Mouse (Mus musculus): ENCODE results near the gene Rrp1b. TPM values are rescaled to one million over a fixed set of nuclear protein-coding genes. Genes with fewer than 3 reads are reported as not detected.
"Not testable (repeated sequence)": the region's sequence is repeated elsewhere in the genome, so short reads cannot be mapped to it uniquely, and the experiment has no call there.

Rrp1b gene
- polyA plus RNA-seq, 1 experiment from 2014 or later = 38.0 TPM

- H3K27ac ChIP-seq = no peak overlapping the region
- H3K9me3 ChIP-seq (replicated peaks; ENCODE audit: low read length) = no peaks in the 10 kb centered on the region
- 76% methylated on average over 5 of the region's 5 CpGs for WGBS
- TF ChIP-seq CTCF (IDR thresholded peaks at IDR 0.05; ENCODE audit: low read depth) = no peak
- H3K27me3 ChIP-seq (ENCODE audit: insufficient read depth, low read length) = no peaks in the 10 kb centered on the region
- H3K9ac ChIP-seq (ENCODE audit: low read depth, low read length) = no peak overlapping the region
- ATAC-seq (replicated peaks; ENCODE audit: low FRiP score, low read depth) (no peak), DNase-seq (ENCODE audit: low spot score) (no peak)
- no peaks in the 10 kb centered on the region for H3K4me1 ChIP-seq (replicated peaks; ENCODE audit: insufficient read depth, low read length)
- peaks cover 53% of the 10 kb centered on the region for H3K36me3 ChIP-seq (ENCODE audit: insufficient read depth, low read length)
- H3K4me2 ChIP-seq (ENCODE audit: low read length) = no peak overlapping the region
- H3K4me3 ChIP-seq (replicated peaks; ENCODE audit: low read depth, low read length) = no peak overlapping the region
These were observed 16.6 kb downstream of the Rrp1b start for GRCm38 (mm10) chr17:32052237-32053080.

- H3K9ac ChIP-seq (ENCODE audit: low read depth, low read length) = no peak overlapping the region
- WGBS = 85% methylated on average over 5 of the region's 5 CpGs
- no peak overlapping the region for H3K27ac ChIP-seq
- no peak overlapping the region for H3K4me3 ChIP-seq (replicated peaks; ENCODE audit: low read depth, low read length)
- peaks cover 64% of the 10 kb centered on the region for H3K36me3 ChIP-seq (ENCODE audit: insufficient read depth, low read length)
- no peak overlapping the region for H3K4me2 ChIP-seq (ENCODE audit: low read length)
- TF ChIP-seq CTCF (IDR thresholded peaks at IDR 0.05; ENCODE audit: low read depth) = no peak
- H3K9me3 ChIP-seq (replicated peaks; ENCODE audit: low read length) = no peaks in the 10 kb centered on the region
- no peaks in the 10 kb centered on the region for H3K27me3 ChIP-seq (ENCODE audit: insufficient read depth, low read length)
- ATAC-seq (replicated peaks; ENCODE audit: low FRiP score, low read depth) = no peak
- no peaks in the 10 kb centered on the region for H3K4me1 ChIP-seq (replicated peaks; ENCODE audit: insufficient read depth, low read length)
- no peak for DNase-seq (ENCODE audit: low spot score)
These were observed 17.8 kb downstream of the Rrp1b start for GRCm38 (mm10) chr17:32053677-32054076.

DNA sequence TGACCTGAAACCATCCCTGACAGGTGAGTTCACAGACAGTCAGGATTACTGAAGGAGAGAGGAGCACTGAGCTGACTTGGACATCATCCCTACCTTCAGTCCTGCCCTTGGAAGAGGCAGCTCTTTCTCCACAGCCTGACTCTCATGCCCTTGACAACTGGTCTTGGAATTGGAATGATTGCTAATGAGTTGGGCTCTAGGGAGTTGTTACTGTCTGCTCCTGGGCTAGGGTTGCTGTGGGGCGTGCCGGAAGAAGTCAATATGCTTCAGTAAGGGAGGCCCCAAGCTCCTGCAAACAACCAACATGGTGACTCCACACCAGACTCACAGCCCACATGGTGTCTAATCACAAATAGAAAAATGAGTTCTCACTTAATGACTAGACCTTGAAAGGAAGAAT is 21.9 kb downstream of the Rrp1b start:
- Histone ChIP-seq H3K36me3 (ENCODE audit: insufficient read depth, low read length) (peaks cover 56% of the 10 kb centered on the region), H3K9me3 (replicated peaks; ENCODE audit: low read length) (no peaks in the 10 kb centered on the region), H3K4me3 (replicated peaks; ENCODE audit: low read depth, low read length) (no peak overlapping the region), H3K27me3 (ENCODE audit: insufficient read depth, low read length) (no peaks in the 10 kb centered on the region), H3K9ac (ENCODE audit: low read depth, low read length) (no peak overlapping the region), H3K27ac (no peak overlapping the region), H3K4me1 (replicated peaks; ENCODE audit: insufficient read depth, low read length) (no peaks in the 10 kb centered on the region), H3K4me2 (ENCODE audit: low read length) (no peak overlapping the region)
- TF ChIP-seq CTCF (IDR thresholded peaks at IDR 0.05; ENCODE audit: low read depth) = no peak
- DNase-seq (ENCODE audit: low spot score) = no peak
- no peak for ATAC-seq (replicated peaks; ENCODE audit: low FRiP score, low read depth)
- WGBS = 94% methylated on average over 2 of the region's 2 CpGs

DNA sequence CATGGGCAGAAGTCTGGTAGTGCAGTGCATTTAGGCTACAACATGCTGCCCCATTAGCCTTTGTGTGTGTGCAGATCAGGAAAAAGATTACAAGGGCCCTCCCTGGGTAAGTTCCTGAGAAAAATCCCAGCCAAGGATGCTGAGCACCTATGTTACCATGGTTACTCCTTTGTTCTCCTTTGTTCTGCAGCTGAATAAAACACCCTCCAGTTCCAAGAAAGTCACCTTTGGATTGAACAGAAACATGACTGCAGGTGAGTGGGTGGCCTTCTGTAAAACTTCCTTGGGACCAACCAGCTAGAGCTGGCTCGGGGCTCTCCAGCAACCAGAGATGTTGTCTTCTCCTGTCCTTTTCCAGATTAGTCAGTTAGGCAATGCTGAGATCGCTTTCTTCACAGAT is 23.2 kb downstream of the Rrp1b start:
- ATAC-seq (replicated peaks; ENCODE audit: low FRiP score, low read depth) (no peak), DNase-seq (ENCODE audit: low spot score) (no peak)
- Histone ChIP-seq H3K27ac (no peak overlapping the region), H3K9me3 (replicated peaks; ENCODE audit: low read length) (no peaks in the 10 kb centered on the region), H3K36me3 (ENCODE audit: insufficient read depth, low read length) (peaks cover 56% of the 10 kb centered on the region), H3K9ac (ENCODE audit: low read depth, low read length) (no peak overlapping the region), H3K4me1 (replicated peaks; ENCODE audit: insufficient read depth, low read length) (no peaks in the 10 kb centered on the region), H3K4me3 (replicated peaks; ENCODE audit: low read depth, low read length) (no peak overlapping the region), H3K27me3 (ENCODE audit: insufficient read depth, low read length) (no peaks in the 10 kb centered on the region), H3K4me2 (ENCODE audit: low read length) (no peak overlapping the region)
- WGBS = 96% methylated on average over 2 of the region's 2 CpGs
- TF ChIP-seq CTCF (IDR thresholded peaks at IDR 0.05; ENCODE audit: low read depth) = no peak

- TF ChIP-seq CTCF (IDR thresholded peaks at IDR 0.05; ENCODE audit: low read depth) = no peak
- no peak overlapping the region for H3K27ac ChIP-seq
- ATAC-seq (replicated peaks; ENCODE audit: low FRiP score, low read depth) (no peak), DNase-seq (ENCODE audit: low spot score) (no peak)
- no peaks in the 10 kb centered on the region for H3K4me1 ChIP-seq (replicated peaks; ENCODE audit: insufficient read depth, low read length)
- peaks cover 45% of the 10 kb centered on the region for H3K36me3 ChIP-seq (ENCODE audit: insufficient read depth, low read length)
- H3K4me2 ChIP-seq (ENCODE audit: low read length) = no peak overlapping the region
- H3K9ac ChIP-seq (ENCODE audit: low read depth, low read length) = no peak overlapping the region
- H3K27me3 ChIP-seq (ENCODE audit: insufficient read depth, low read length) = no peaks in the 10 kb centered on the region
- H3K9me3 ChIP-seq (replicated peaks; ENCODE audit: low read length) = no peaks in the 10 kb centered on the region
- WGBS = 97% methylated on average over 14 of the region's 14 CpGs
- no peak overlapping the region for H3K4me3 ChIP-seq (replicated peaks; ENCODE audit: low read depth, low read length)
These were observed 25.3 kb downstream of the Rrp1b start for GRCm38 (mm10) chr17:32061219-32061618.

DNA sequence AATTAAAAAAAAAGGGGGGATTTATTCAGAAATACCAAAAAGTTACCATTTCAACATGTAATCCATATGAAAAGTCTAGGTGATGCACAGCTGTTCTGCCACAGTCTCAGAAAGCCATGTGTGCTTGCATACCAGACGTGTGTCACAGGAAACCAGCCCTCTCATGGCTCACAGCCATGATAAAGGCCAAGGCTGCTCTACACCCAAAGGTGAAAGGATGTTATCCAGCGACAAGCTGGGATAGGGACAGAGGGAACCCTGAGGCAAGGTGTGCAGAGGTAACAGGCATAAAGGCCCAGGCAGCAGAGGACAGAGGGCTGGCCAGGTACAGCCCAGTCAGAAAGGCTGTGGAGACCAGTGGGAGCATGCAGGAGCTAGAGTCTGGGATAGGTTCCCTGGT is 27.8 kb downstream of the Rrp1b start:
- ATAC-seq (replicated peaks; ENCODE audit: low FRiP score, low read depth) (no peak), DNase-seq (ENCODE audit: low spot score) (no peak)
- no peaks in the 10 kb centered on the region for H3K9me3 ChIP-seq (replicated peaks; ENCODE audit: low read length)
- TF ChIP-seq CTCF (IDR thresholded peaks at IDR 0.05; ENCODE audit: low read depth) = no peak
- 80% methylated on average over 2 of the region's 2 CpGs for WGBS
- no peak overlapping the region for H3K4me2 ChIP-seq (ENCODE audit: low read length)
- H3K9ac ChIP-seq (ENCODE audit: low read depth, low read length) = no peak overlapping the region
- peaks cover 22% of the 10 kb centered on the region for H3K36me3 ChIP-seq (ENCODE audit: insufficient read depth, low read length)
- H3K27ac ChIP-seq = no peak overlapping the region
- no peaks in the 10 kb centered on the region for H3K4me1 ChIP-seq (replicated peaks; ENCODE audit: insufficient read depth, low read length)
- H3K27me3 ChIP-seq (ENCODE audit: insufficient read depth, low read length) = no peaks in the 10 kb centered on the region
- H3K4me3 ChIP-seq (replicated peaks; ENCODE audit: low read depth, low read length) = no peak overlapping the region

GRCm38 (mm10) chr17:32064762-32065161 is 28.9 kb downstream of the Rrp1b start:
- H3K9me3 ChIP-seq (replicated peaks; ENCODE audit: low read length); DNase-seq (ENCODE audit: low spot score); H3K4me1 ChIP-seq (replicated peaks; ENCODE audit: insufficient read depth, low read length); H3K4me2 ChIP-seq (ENCODE audit: low read length); H3K27me3 ChIP-seq (ENCODE audit: insufficient read depth, low read length); H3K9ac ChIP-seq (ENCODE audit: low read depth, low read length); ATAC-seq (replicated peaks; ENCODE audit: low FRiP score, low read depth); H3K4me3 ChIP-seq (replicated peaks; ENCODE audit: low read depth, low read length); H3K27ac ChIP-seq: not testable (repeated sequence)
- H3K36me3 ChIP-seq (ENCODE audit: insufficient read depth, low read length) = peaks cover 16% of the 10 kb centered on the region
- 66% methylated on average over 8 of the region's 8 CpGs for whole genome bisulfite sequencing

Data from kidney, postnatal 0 days (tissue).